In genomic region chr1:106353993-106354392, GRCm38 (mm10) we compare ENCODE assay signal across 23 mouse cellular contexts.
DNase-seq lines count a peak whose midpoint lies in the region; ATAC-seq and TF ChIP-seq lines count a peak whose summit lies in the region.
"Had no signal": no experiment of that assay in that cellular context is flagged by ENCODE, and none has a peak within 500 bp of the region (broad histone marks: within the 10 kb centered on the region; RNA-seq: fewer than 3 reads in every experiment).

No protein-coding gene starts in this region.

- TF ChIP-seq CTCF in left cerebral cortex, adult 2 months (IDR thresholded peaks at IDR 0.05) = no peak
- TF ChIP-seq CTCF in CH12.LX (conservative IDR thresholded peaks at IDR 0.05 in 1 of 2, IDR thresholded peaks at IDR 0.05 in 1 of 2; ENCODE audit: low read depth in 2 of 2, low read length in 2 of 2) = no peak

- no peak overlapping the region for H3K27ac ChIP-seq in embryonic facial prominence, embryonic 14.5 days (replicated peaks; ENCODE audit: low read depth, low read length)
- H3K27ac ChIP-seq in embryonic facial prominence, embryonic 10.5 days (replicated peaks) = no peak overlapping the region
- peak overlapping the region; percentile 59 for H3K27ac ChIP-seq in left cerebral cortex, adult 2 months
- peak overlapping the region; percentile 30; the same call in 1 of the 2 replicates for H3K27ac ChIP-seq in CH12.LX (ENCODE audit: insufficient read depth, low read depth)
- H3K27ac ChIP-seq: embryonic facial prominence, embryonic 12.5 days; forebrain, embryonic 10.5 days; forebrain, embryonic 13.5 days; hindbrain, embryonic 10.5 days; hindbrain, embryonic 13.5 days had no signal

- no peaks in the 10 kb centered on the region for H3K79me2 ChIP-seq in CH12.LX (replicated peaks; ENCODE audit: control insufficient read depth, extremely low read depth, insufficient read depth, poor library complexity, severe bottlenecking)

- peak; percentile 33; the same call in 1 of the 2 replicates for ATAC-seq in embryonic facial prominence, embryonic 14.5 days (ENCODE audit: low read depth)
- ATAC-seq: forebrain, embryonic 13.5 days; forebrain, embryonic 16.5 days; hindbrain, embryonic 16.5 days; Patski had no signal

- no peak for TF ChIP-seq POLR2A in CH12.LX (IDR thresholded peaks at IDR 0.05; ENCODE audit: low read depth, low read length)

- H3K4me1 ChIP-seq in embryonic facial prominence, embryonic 14.5 days (ENCODE audit: control insufficient read depth, insufficient read depth, low read length) = 0 out of 2 replicates have a peak, but pooled peaks cover 3% of the 10 kb centered on the region
- no peaks in the 10 kb centered on the region for H3K4me1 ChIP-seq in embryonic facial prominence, embryonic 10.5 days
- peaks cover 19 to 72% of the 10 kb centered on the region in 2 experiments for H3K4me1 ChIP-seq in CH12.LX (ENCODE audit: control insufficient read depth in 1 of 2, insufficient read depth in 2 of 2)
- H3K4me1 ChIP-seq: embryonic facial prominence, embryonic 12.5 days; forebrain, embryonic 13.5 days; hindbrain, embryonic 10.5 days; hindbrain, embryonic 13.5 days had no signal

- H3K9me3 ChIP-seq in embryonic facial prominence, embryonic 14.5 days (ENCODE audit: control insufficient read depth, low read length) = no peaks in the 10 kb centered on the region
- H3K9me3 ChIP-seq in embryonic facial prominence, embryonic 10.5 days = no peaks in the 10 kb centered on the region
- H3K9me3 ChIP-seq in CH12.LX (replicated peaks; ENCODE audit: low read length) = no peaks in the 10 kb centered on the region
- H3K9me3 ChIP-seq: embryonic facial prominence, embryonic 12.5 days; forebrain, embryonic 10.5 days; forebrain, embryonic 13.5 days; G1E; hindbrain, embryonic 10.5 days; hindbrain, embryonic 13.5 days had no signal

- in situ Hi-C loops in CH12.LX (cut with MboI; ENCODE audit: low pct_ligation_motif_present, low pct_unique_long_range_greater_than_20kb, low sequenced_read_pairs) = no loop called here

- no peak for TF ChIP-seq EP300 in CH12.LX (IDR thresholded peaks at IDR 0.05; ENCODE audit: low read length)

- intact Hi-C loops in left cerebral cortex, adult 2 months (cut with DNase I) = no loop called here

- 74% methylated on average over 4 of the region's 4 CpGs for whole genome bisulfite sequencing in embryonic facial prominence, embryonic 14.5 days
- 85% methylated on average over 4 of the region's 4 CpGs for WGBS in embryonic facial prominence, embryonic 10.5 days

- H3K4me2 ChIP-seq in embryonic facial prominence, embryonic 14.5 days (ENCODE audit: low read depth, low read length) = no peak overlapping the region
- no peak overlapping the region for H3K4me2 ChIP-seq in CH12.LX (ENCODE audit: insufficient read depth, low read depth, poor library complexity, severe bottlenecking)
- H3K4me2 ChIP-seq: embryonic facial prominence, embryonic 12.5 days; forebrain, embryonic 13.5 days; heart, embryonic 11.5 days; hindbrain, embryonic 13.5 days had no signal

- no peaks in the 10 kb centered on the region for H3K27me3 ChIP-seq in embryonic facial prominence, embryonic 14.5 days (replicated peaks; ENCODE audit: control insufficient read depth, insufficient read depth, low read length)
- no peaks in the 10 kb centered on the region for H3K27me3 ChIP-seq in embryonic facial prominence, embryonic 10.5 days (replicated peaks; ENCODE audit: low read depth, poor library complexity, severe bottlenecking)
- no peaks in the 10 kb centered on the region for H3K27me3 ChIP-seq in CH12.LX (replicated peaks)
- H3K27me3 ChIP-seq: embryonic facial prominence, embryonic 12.5 days; forebrain, embryonic 13.5 days; hindbrain, embryonic 13.5 days; Patski had no signal

- TF ChIP-seq RAD21 in CH12.LX (IDR thresholded peaks at IDR 0.05; ENCODE audit: low read depth, low read length) = no peak

- DNase-seq in embryonic facial prominence, embryonic 14.5 days (ENCODE audit: low spot score) = peak; percentile 15
- DNase-seq in embryonic facial prominence, embryonic 10.5 days (ENCODE audit: low spot score) = no peak
- DNase-seq in left cerebral cortex, adult 2 months (ENCODE audit: extremely low spot score in 1 of 2, low spot score in 2 of 2) = no peak
- DNase-seq in left cerebral cortex, adult 9 months (ENCODE audit: low spot score in 2 of 2) = no peak
- DNase-seq in CH12.LX (ENCODE audit: extremely low read depth) = no peak
- DNase-seq in urinary bladder, adult 18-20 months (ENCODE audit: low spot score in 2 of 2) = no peak
- DNase-seq: adrenal gland, postnatal 10 days; adrenal gland, postnatal 36 days; cerebellum, adult 18-20 months; cerebellum, adult 9-10 months; cerebellum, postnatal 14 days; gastrocnemius, postnatal 10 days; gastrocnemius, postnatal 36 days had no signal

- peaks cover 5% of the 10 kb centered on the region for H3K36me3 ChIP-seq in embryonic facial prominence, embryonic 14.5 days (ENCODE audit: control insufficient read depth, insufficient read depth, low read length)
- peaks cover 9% of the 10 kb centered on the region for H3K36me3 ChIP-seq in embryonic facial prominence, embryonic 10.5 days (replicated peaks)
- peaks cover 6 to 46% of the 10 kb centered on the region in 2 experiments for H3K36me3 ChIP-seq in CH12.LX (replicated peaks in 1 of 2; ENCODE audit: control insufficient read depth in 1 of 2, insufficient read depth in 1 of 2, low read length in 1 of 2)

- no peak overlapping the region for H3K4me3 ChIP-seq in embryonic facial prominence, embryonic 14.5 days (ENCODE audit: low read depth, low read length)
- H3K4me3 ChIP-seq in embryonic facial prominence, embryonic 10.5 days = no peak overlapping the region
- no peak overlapping the region for H3K4me3 ChIP-seq in left cerebral cortex, adult 2 months
- H3K4me3 ChIP-seq in CH12.LX (replicated peaks in 1 of 3; ENCODE audit: low read depth in 2 of 3, low read length in 2 of 3, poor library complexity in 1 of 3) = no peak overlapping the region
- H3K4me3 ChIP-seq: embryonic facial prominence, embryonic 12.5 days; forebrain, embryonic 10.5 days; forebrain, embryonic 13.5 days; hindbrain, embryonic 10.5 days; hindbrain, embryonic 13.5 days had no signal

- dilution Hi-C loops in CH12.LX (cut with MboI; ENCODE audit: extremely low pct_ligation_motif_present, extremely low pct_unique_long_range_greater_than_20kb, low sequenced_read_pairs) = no loop called here

- H3K9ac ChIP-seq in embryonic facial prominence, embryonic 14.5 days (ENCODE audit: low read depth, low read length) = no peak overlapping the region
- H3K9ac ChIP-seq in CH12.LX (ENCODE audit: insufficient read depth, low read depth) = no peak overlapping the region
- H3K9ac ChIP-seq: embryonic facial prominence, embryonic 12.5 days; forebrain, embryonic 13.5 days; hindbrain, embryonic 13.5 days had no signal

TF ChIP-seq in CH12.LX, 34 proteins besides CTCF, POLR2A, EP300 and RAD21:
- TF ChIP-seq RCOR1 (conservative IDR thresholded peaks at IDR 0.05; ENCODE audit: low read depth, low read length) (no peak), PAX5 (IDR thresholded peaks at IDR 0.05; ENCODE audit: low read length) (no peak), MXI1 (IDR thresholded peaks at IDR 0.05; ENCODE audit: low read depth, low read length) (no peak), CHD1 (IDR thresholded peaks at IDR 0.05; ENCODE audit: low read depth, low read length) (no peak), ETS1 (conservative IDR thresholded peaks at IDR 0.05; ENCODE audit: low read depth, low read length) (no peak), ZC3H11A (IDR thresholded peaks at IDR 0.05; ENCODE audit: low read depth, low read length) (no peak), HCFC1 (IDR thresholded peaks at IDR 0.05; ENCODE audit: low read depth, low read length) (no peak), MEF2A (IDR thresholded peaks at IDR 0.05; ENCODE audit: borderline replicate concordance, low read depth, low read length) (no peak), JUN (IDR thresholded peaks at IDR 0.05; ENCODE audit: insufficient read depth, low read depth, low read length) (no peak), TBP (conservative IDR thresholded peaks at IDR 0.05; ENCODE audit: low read depth, low read length) (no peak), SMC3 (IDR thresholded peaks at IDR 0.05; ENCODE audit: low read depth, low read length) (no peak), SIN3A (IDR thresholded peaks at IDR 0.05; ENCODE audit: low read length) (no peak), ZNF384 (IDR thresholded peaks at IDR 0.05; ENCODE audit: low read depth, low read length) (no peak), E2F4 (IDR thresholded peaks at IDR 0.05; ENCODE audit: insufficient replicate concordance, low read depth, low read length) (no peak), IRF4 (IDR thresholded peaks at IDR 0.05; ENCODE audit: low read depth, low read length) (no peak), USF2 (conservative IDR thresholded peaks at IDR 0.05; ENCODE audit: low read depth, low read length) (no peak), ZMIZ1 (IDR thresholded peaks at IDR 0.05; ENCODE audit: low read depth, low read length) (no peak), TCF12 (IDR thresholded peaks at IDR 0.05; ENCODE audit: low read depth, low read length) (no peak), NELFE (IDR thresholded peaks at IDR 0.05; ENCODE audit: low read depth, low read length) (no peak)
TF ChIP-seq in CH12.LX: peak in this region for 0.

Comparison
In these comparisons a context has a peak if more than half of its experiments do, and no peak if none do; other contexts are left out.
1. H3K27ac ChIP-seq: peak in left cerebral cortex, adult 2 months (single experiment) and CH12.LX (single experiment); none in embryonic facial prominence, embryonic 14.5 days (single experiment) and embryonic facial prominence, embryonic 10.5 days (single experiment).